Mouse (Mus musculus): Measurements from ENCODE around the gene Inpp1.
A peak's percentile ranks its signal among the peaks of the same experiment; 100 is the strongest.

The Inpp1 gene

DNA sequence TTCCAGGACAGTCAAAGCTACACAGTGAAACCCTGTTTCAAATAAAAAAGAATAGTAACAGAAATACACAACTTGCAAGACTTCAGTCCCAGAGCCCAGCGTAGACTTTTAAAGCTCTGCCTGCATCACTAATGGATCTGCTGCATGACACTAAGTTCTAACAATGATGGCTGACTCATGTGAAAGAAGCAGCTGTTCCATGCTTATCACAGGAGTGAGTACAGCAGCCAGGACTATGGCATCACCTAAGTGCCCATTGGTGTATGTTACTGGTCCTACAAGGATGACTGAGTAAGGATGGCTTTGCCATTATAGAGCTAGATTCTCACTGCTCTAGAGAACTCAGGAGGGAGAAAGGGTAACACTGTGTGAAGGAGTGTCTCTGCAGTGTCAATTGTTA, 30.2 kb downstream of the Inpp1 start:
- DNase-seq: no peak

DNA sequence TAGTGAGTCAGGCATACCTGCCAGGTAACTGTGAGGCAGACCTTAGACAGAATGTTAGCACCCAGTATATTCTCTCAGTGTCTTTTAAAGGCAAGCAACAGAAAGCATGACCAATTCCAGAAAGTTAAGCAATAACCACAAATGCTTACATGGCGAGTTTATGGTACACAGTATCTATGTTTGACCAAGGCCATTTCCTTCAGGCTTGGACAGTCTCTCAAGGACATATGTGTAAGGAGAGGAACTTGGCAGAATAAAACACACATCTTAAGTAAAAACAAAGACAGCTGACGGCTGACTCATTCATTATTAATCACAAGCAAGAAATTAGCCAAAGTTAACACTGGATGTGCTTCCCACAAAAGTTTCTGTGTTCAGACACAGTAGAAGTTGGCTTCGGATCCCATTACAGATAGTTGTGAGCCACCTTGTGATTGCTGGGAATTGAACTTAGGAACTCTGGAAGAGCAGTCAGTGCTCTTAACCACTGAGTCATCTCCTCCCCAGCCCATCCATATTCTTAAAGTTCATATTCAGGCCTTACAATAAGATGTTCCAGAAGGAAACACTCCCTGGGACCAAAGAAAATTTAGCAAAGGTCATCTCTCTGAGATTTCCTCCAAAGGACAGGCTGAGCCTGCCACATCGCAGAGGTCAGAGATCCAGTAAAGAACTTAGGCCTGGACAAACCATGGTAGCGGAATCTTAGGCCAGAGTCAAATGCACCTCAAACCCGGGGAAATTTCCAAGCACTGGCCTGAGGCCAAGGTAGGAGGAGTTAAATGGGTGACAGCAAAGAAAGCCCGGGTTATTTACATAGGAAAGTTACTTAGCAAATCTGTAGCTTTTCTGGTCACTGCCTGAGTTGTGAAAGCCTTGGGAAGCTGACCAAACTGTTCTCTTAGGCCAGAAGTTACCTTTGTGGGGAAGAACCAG, 52.0 kb downstream of the Inpp1 start:
- DNase-seq: no peak

DNA sequence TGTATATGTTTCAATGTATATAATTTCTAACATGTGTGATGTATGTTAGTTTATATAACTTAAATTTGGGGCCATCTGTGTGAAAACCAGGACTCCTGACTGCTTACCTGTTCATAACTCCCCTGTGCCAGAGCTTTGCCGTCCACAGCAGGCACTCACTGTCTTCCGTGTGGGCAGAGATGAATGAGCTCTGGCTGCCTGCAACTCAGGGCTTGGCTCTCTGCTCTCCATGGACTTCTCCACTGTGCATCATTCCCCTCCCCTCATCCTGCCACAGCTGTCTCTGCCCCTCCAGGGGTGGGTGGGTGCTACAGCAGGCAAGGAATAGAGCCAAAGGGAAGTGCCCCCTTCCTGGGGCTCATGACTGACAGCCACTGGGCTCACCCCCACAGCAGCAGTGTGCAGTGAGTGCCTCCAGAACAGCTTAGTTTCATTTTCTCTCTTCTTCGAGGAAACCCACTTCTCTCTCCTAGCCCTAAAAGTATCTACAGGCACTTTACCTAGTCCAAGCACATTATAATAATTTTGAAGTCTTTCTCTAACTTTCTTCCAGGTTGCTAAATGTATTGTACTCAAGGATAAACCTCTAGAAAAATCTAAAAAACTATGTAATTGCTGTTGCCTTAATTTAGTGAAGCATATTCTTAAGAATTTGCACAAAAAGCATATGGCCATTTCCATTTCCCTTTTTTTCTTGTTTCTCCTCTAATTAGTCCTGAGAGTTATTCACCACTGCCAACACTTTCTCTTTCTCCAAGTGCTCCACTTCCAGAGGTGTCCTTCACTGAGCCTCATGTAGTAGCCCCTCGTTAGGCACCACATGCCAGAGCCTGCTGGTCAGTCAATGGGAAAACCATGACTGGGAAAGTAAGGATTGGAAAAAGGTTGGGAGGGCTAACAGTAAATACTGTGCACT, 53.3 kb downstream of the Inpp1 start:
- no peak for DNase-seq

DNA sequence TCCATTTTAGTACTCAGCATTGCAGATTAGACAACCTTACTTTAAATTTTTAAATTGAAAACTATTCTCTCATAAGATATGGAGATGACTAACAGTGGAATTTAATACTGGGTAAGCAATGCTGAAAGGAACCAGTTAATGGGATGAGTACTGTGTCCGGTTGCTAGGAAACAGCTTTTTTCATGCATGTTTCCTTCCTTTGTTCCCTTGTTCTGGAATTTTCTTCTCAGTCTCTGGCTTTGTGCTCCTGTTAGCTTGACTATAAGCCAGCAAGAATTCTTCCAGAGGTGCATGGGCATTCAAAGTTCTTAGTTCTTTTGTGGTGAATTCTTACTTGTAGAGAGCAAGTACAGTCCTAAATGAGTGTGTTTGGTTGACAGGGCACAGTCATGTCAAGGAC, 59.3 kb downstream of the Inpp1 start:
- no peak for DNase-seq

DNA sequence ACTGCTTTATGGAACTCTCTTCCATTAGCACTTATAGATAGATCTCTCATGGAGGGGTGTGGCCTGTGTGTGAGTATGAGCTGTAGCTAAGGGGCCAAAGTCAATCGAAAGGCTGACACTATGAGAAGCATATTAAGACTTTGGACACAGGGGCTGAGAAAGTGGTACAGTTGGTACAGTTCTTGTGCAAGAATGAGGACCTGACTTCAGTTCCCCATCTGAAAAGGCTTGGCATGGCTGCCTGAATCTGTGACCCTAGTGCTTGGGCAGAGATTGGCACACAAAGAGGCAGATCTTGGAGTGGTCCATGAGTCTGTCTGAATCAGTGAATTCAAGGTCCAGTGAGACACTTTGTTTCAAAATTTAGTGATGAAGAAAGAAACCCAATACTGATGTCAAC, 63.2 kb downstream of the Inpp1 start:
- no peak for DNase-seq

DNA sequence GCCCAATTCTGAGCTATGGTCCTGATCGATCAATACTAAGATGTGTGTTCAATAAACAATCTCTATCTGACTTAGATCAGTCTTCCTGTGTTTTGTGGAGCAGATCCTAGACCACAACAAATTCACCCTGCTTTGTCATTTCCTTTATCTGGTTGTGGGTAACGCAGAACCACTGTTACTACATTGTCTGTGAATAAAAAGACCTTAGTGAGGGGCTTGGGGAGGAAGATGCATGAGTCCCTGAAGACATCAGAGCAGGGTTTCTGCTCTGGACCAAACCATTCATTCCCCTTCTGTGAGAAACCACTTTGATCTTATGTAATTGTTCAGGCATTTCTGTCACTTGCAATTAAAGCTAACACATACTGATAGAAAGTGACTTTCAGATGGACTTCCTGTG, 63.7 kb downstream of the Inpp1 start:
- DNase-seq: no peak

DNA sequence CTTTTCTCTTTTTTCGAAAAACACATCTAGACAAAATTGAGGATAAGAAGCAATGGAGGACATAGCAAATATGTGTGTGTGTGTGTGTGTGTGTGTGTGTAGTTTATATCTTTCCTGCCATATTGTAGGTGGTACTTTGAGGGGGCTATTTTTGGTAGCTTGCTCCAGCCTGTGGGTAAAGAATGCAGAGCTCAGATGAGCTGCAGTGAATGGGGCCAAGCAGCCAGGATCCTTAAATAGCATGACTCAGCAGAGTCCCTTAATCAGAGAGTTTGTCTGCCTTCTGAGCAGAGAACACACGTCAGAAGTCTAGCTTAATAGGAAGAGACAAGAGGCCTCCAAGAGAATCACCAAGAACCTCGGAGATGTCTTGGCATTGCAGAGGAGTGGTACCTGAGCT, 64.8 kb downstream of the Inpp1 start:
- DNase-seq: no peak

DNA sequence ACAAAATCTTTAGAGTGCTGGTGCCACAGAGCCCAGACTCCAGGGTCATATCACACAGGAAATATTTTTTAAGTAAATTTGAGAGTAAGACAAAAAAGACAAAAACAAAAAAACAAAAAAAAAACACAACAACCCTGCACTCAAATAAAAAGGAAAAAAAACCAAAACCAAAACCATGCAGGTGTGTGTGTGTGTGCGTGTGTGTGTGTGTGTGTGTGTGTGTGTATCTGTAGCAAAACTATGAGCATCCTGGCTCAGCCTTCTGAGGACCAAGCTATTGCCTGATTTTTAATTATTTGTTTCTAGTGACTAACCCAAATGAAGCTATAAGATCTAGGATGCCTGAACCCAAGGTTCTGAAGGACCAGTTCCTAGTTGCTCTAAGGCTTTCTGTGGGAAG, 65.9 kb downstream of the Inpp1 start:
- DNase-seq: no peak

DNA sequence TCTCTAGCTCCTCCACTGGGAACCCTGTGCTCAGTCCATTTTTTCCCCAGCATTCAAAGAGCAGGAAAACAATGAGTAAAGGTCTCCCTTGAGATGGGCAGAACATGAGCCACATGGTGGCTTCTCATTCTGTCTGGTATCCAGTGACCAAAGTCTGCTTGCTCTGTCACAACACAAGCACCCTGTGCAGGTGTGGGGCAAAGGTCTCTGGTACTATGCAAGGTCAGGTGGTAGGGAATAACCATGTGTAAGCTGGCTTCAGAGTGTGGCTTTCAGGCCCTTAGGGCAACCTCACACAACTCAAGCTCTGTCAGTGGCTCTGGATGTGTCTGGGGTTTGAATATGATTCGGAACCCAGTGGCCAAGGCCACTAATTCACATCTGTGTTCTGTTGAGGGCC, 67.5 kb downstream of the Inpp1 start:
- DNase-seq: no peak

DNA sequence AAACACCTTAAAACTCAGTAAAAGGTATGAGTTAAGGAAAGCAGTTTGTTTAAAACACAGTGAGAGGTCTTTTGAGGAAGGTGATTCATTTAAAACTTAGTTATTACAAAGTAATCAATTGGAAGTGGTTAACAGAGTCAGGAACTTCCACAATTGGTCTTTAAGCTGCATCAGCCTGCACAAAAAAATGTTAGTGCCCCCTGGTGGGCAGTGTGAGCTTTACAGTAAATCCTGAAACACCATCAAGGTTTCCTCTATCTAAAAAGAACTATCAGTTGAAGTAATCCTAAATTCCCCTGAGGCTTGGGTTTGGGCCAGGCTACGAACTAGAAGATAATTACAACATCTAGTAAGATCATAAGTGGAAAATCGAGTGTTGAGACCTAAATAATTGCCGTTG, 69.2 kb downstream of the Inpp1 start:
- DNase-seq: peak; percentile 23 to 74

DNA sequence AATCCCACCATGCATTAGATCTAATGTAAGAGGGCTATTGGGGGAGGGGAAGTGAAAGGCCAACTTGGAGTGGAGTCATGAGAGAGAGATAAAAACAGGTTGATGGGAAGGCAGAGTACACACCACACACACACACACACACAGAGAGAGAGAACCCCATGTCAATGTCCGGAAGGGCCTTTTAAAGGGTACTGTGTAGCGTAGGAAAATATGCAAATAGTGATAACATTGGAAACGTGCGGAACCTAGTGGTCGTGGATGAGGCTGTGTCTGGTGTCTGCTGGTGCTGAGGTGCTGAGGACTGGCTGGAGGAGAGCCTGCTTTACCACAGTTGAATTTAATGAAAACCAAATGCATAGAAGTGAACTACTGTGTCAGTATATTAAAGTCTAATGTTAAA, 74.9 kb downstream of the Inpp1 start:
- no peak for DNase-seq

All from spleen, adult 18-20 months (tissue).